Mouse (Mus musculus): Measurements from ENCODE around the gene Olfr987. TPM values are rescaled to one million over a fixed set of nuclear protein-coding genes. Genes with fewer than 3 reads are reported as not detected.

Gene Olfr987
- total and polyA plus RNA-seq, 2 experiments from 2014 or later: not detected

DNA sequence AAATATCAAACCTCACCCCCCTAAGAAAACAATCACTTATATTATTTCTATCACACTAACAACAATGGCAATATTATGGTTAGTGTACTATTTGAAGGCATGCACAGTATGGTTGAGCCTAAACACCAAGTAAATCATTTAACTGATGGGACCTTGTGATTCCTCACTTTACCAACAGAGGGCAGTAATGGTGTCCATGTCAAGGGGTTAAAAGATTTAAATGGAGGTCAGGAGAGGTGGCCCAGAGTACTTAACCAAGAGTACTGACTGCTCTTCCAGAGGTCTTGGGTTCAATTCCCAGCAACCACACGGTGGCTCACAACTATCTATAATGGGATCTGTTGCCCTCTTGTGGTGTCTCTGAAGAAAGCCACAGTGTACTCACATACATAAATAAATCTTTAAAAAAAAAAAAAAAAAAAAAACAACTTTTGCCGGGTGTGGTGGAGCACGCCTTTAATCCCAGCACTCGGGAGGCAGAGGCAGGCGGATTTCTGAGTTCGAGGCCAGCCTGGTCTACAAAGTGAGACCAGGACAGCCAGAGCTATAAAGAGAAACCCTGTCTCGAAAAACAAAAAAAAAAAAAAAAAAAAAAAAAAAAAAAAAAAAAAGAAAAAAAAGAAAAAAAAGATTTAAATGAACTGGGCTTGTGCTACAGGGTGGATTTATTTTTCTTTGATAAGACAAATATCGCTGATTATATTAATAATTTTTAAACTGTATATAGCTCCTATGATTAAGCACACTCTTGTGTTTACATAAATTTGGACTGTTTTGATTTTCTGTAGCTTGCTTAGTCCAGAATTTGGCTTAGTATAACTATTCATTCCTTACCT, 55.3 kb downstream of the Olfr987 start:
- Histone ChIP-seq H3K4me3 (ENCODE audit: low read depth, low read length) (no peak overlapping the region), H3K27me3 (ENCODE audit: insufficient read depth, low read length) (no peaks in the 10 kb centered on the region), H3K4me1 (ENCODE audit: insufficient read depth, low read length) (no peaks in the 10 kb centered on the region), H3K4me2 (ENCODE audit: low read depth, low read length, poor library complexity, severe bottlenecking) (no peak overlapping the region), H3K36me3 (ENCODE audit: insufficient read depth, low read length) (no peaks in the 10 kb centered on the region), H3K9ac (replicated peaks; ENCODE audit: low read length, poor library complexity, severe bottlenecking) (no peak overlapping the region), H3K27ac (ENCODE audit: low read depth, low read length) (no peak overlapping the region), H3K9me3 (ENCODE audit: low read length) (no peaks in the 10 kb centered on the region)
- TF ChIP-seq CTCF (IDR thresholded peaks at IDR 0.05): no peak; the same call in 1 of the 2 replicates
- DNase-seq (ENCODE audit: low spot score) (no peak), ATAC-seq (ENCODE audit: low FRiP score) (no peak)
- 88% methylated on average over 8 of the region's 8 CpGs for WGBS

DNA sequence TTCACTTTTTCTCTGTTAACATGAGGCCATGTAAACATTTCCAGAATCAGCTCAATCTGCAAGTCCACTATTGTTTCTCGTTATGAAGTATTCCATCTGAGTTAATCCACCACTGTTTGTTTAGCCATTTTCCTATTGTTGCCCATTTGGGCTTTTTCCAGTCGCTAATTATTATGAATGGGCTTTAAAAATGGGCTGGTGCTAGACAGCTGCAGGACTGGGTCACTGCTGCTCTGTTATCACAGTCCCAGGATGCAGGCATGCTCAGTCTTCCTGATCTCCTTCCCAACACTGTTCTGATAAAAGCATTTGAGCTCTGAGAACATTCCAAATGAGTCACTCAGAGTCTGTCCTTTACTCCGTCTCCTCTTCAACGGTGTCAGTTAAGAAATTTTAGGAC, 58.1 kb downstream of the Olfr987 start:
- H3K27me3 ChIP-seq (ENCODE audit: insufficient read depth, low read length): no peaks in the 10 kb centered on the region
- H3K9ac ChIP-seq (replicated peaks; ENCODE audit: low read length, poor library complexity, severe bottlenecking): no peak overlapping the region
- no peak overlapping the region for H3K27ac ChIP-seq (ENCODE audit: low read depth, low read length)
- TF ChIP-seq CTCF (IDR thresholded peaks at IDR 0.05): no peak
- no peak overlapping the region for H3K4me3 ChIP-seq (ENCODE audit: low read depth, low read length)
- no peak for ATAC-seq (ENCODE audit: low FRiP score)
- WGBS: 64% methylated on average over 4 of the region's 4 CpGs
- no peaks in the 10 kb centered on the region for H3K36me3 ChIP-seq (ENCODE audit: insufficient read depth, low read length)
- no peaks in the 10 kb centered on the region for H3K4me1 ChIP-seq (ENCODE audit: insufficient read depth, low read length)
- no peak overlapping the region for H3K4me2 ChIP-seq (ENCODE audit: low read depth, low read length, poor library complexity, severe bottlenecking)
- no peaks in the 10 kb centered on the region for H3K9me3 ChIP-seq (ENCODE audit: low read length)
- no peak for DNase-seq (ENCODE audit: low spot score)

Other genes starting within 250 kb of the Olfr987 start
- gene Aplnr, start 203.1 kb downstream of the Olfr987 start, total RNA-seq (2014; rRNA removed): 17.4 and 22.4 TPM in 2 replicates
- gene Aplnr, start 203.1 kb downstream of the Olfr987 start, polyA plus RNA-seq (2015; fragmentation: Nextera tagmentation; extraction: Ambion mirVana): 19.3 and 21.3 TPM in 2 replicates
- gene Lrrc55, start 142.1 kb downstream of the Olfr987 start, total RNA-seq (2014; rRNA removed): 29.6 and 32.3 TPM in 2 replicates
- 10.9 and 11.5 TPM in 2 replicates for gene Lrrc55, start 142.1 kb downstream of the Olfr987 start, polyA plus RNA-seq (2015; fragmentation: Nextera tagmentation; extraction: Ambion mirVana)
- not detected in 2 replicates for gene Olfr988, start 23.9 kb upstream of the Olfr987 start, total RNA-seq (2014; rRNA removed)
- gene Olfr988, start 23.9 kb upstream of the Olfr987 start, polyA plus RNA-seq (2015; fragmentation: Nextera tagmentation; extraction: Ambion mirVana): not detected in 2 replicates
- gene Olfr992, start 70.2 kb upstream of the Olfr987 start, total RNA-seq (2014; rRNA removed): not detected in 2 replicates
- gene Olfr992, start 70.2 kb upstream of the Olfr987 start, polyA plus RNA-seq (2015; fragmentation: Nextera tagmentation; extraction: Ambion mirVana): not detected in 2 replicates
- not detected in 2 replicates for gene Olfr993, start 75.6 kb upstream of the Olfr987 start, total RNA-seq (2014; rRNA removed)
- not detected in 2 replicates for gene Olfr993, start 75.6 kb upstream of the Olfr987 start, polyA plus RNA-seq (2015; fragmentation: Nextera tagmentation; extraction: Ambion mirVana)
- not detected in 2 replicates for gene Olfr994, start 97.1 kb upstream of the Olfr987 start, total RNA-seq (2014; rRNA removed)
- not detected in 2 replicates for gene Olfr994, start 97.1 kb upstream of the Olfr987 start, polyA plus RNA-seq (2015; fragmentation: Nextera tagmentation; extraction: Ambion mirVana)
- gene Olfr995, start 104.3 kb upstream of the Olfr987 start, total RNA-seq (2014; rRNA removed): not detected in 2 replicates
- gene Olfr995, start 104.3 kb upstream of the Olfr987 start, polyA plus RNA-seq (2015; fragmentation: Nextera tagmentation; extraction: Ambion mirVana): not detected in 2 replicates
- 0.05 and 0.24 TPM in 2 replicates for gene 4833423E24Rik, start 179.7 kb upstream of the Olfr987 start, total RNA-seq (2014; rRNA removed)
- gene 4833423E24Rik, start 179.7 kb upstream of the Olfr987 start, polyA plus RNA-seq (2015; fragmentation: Nextera tagmentation; extraction: Ambion mirVana): 0.41 and 0.56 TPM in 2 replicates
- gene Olfr996, start 239.9 kb upstream of the Olfr987 start, total RNA-seq (2014; rRNA removed): not detected in 2 replicates
- not detected in 2 replicates for gene Olfr996, start 239.9 kb upstream of the Olfr987 start, polyA plus RNA-seq (2015; fragmentation: Nextera tagmentation; extraction: Ambion mirVana)
- gene Olfr998, start 249.6 kb upstream of the Olfr987 start, total RNA-seq (2014; rRNA removed): not detected in 2 replicates
- gene Olfr998, start 249.6 kb upstream of the Olfr987 start, polyA plus RNA-seq (2015; fragmentation: Nextera tagmentation; extraction: Ambion mirVana): not detected in 2 replicates

Data from midbrain, postnatal 0 days (tissue).